Mouse (Mus musculus) spleen, adult 2 months (tissue): ENCODE measurements around the gene Maco1. TPM values are rescaled to one million over a fixed set of nuclear protein-coding genes. Genes with fewer than 3 reads are reported as not detected.

Experiments used
- DNase-seq, 2 experiments: peaks; one replicate each; pipeline versions ENCODE4 v3.0.0 to v3.0.0-alpha.2; 2012 to 2021; ENCODE audit warnings: low spot score in 2 of 2, low read depth in 1 of 2
- H3K27ac ChIP-seq: fragments of 200-500 bp; 2 replicates; pipeline ENCODE4 v1.5.1; 2012; ENCODE audit warnings: low read length, inconsistent platforms; ENCODE audit not compliant: insufficient read depth
- H3K27me3 ChIP-seq: fragments of 200-500 bp; 2 replicates; pipeline ENCODE4 v1.6.1; 2012; ENCODE audit warnings: mild to moderate bottlenecking, moderate library complexity, low read length, inconsistent platforms; ENCODE audit not compliant: control insufficient read depth, insufficient read depth
- H3K36me3 ChIP-seq: fragments of 200-500 bp; 2 replicates; pipeline ENCODE4 v1.6.1; 2012; ENCODE audit warnings: mild to moderate bottlenecking, low read length, inconsistent platforms; ENCODE audit not compliant: control insufficient read depth, insufficient read depth
- H3K4me1 ChIP-seq: fragments of 200-500 bp; 2 replicates; pipeline ENCODE4 v1.6.1; 2011; ENCODE audit warnings: inconsistent platforms; ENCODE audit not compliant: control insufficient read depth, insufficient read depth, insufficient read length
- H3K4me3 ChIP-seq: fragments of 200-500 bp; 2 replicates; pipeline ENCODE4 v1.5.1; 2011; ENCODE audit warnings: mild to moderate bottlenecking, inconsistent platforms; ENCODE audit not compliant: insufficient read depth, insufficient read length; ENCODE audit errors: extremely low read depth
- CTCF ChIP-seq: fragments of 200-500 bp; IDR thresholded peaks from 2 replicates; pipeline ENCODE4 v1.5.1; 2011; ENCODE audit warnings: mild to moderate bottlenecking, inconsistent platforms; ENCODE audit not compliant: insufficient read depth, insufficient read length, insufficient replicate concordance; ENCODE audit errors: extremely low read depth
- POLR2A ChIP-seq: fragments of 200-500 bp; IDR thresholded peaks from 2 replicates; pipeline ENCODE4 v1.6.1; 2011; ENCODE audit warnings: low read depth, low read length, inconsistent platforms
- WGBS: fragments of 180-500 bp; shearing (Covaris S2); methylation state at CpG from one replicate; pipeline ENCODE4 v1.1.7; 2018; 5-methylcytosine and 5-hydroxymethylcytosine counted together
- polyA plus RNA-seq: library from polyadenylated mRNA; depleted of rRNA; stranded (reverse); fragments of >200 nt; gene quantifications from 2 replicates; pipeline ENCODE4 v1.2.3, GENCODE M21; 2012

The Maco1 gene
- polyA plus RNA-seq, 1 experiment = 6.5 TPM

DNA sequence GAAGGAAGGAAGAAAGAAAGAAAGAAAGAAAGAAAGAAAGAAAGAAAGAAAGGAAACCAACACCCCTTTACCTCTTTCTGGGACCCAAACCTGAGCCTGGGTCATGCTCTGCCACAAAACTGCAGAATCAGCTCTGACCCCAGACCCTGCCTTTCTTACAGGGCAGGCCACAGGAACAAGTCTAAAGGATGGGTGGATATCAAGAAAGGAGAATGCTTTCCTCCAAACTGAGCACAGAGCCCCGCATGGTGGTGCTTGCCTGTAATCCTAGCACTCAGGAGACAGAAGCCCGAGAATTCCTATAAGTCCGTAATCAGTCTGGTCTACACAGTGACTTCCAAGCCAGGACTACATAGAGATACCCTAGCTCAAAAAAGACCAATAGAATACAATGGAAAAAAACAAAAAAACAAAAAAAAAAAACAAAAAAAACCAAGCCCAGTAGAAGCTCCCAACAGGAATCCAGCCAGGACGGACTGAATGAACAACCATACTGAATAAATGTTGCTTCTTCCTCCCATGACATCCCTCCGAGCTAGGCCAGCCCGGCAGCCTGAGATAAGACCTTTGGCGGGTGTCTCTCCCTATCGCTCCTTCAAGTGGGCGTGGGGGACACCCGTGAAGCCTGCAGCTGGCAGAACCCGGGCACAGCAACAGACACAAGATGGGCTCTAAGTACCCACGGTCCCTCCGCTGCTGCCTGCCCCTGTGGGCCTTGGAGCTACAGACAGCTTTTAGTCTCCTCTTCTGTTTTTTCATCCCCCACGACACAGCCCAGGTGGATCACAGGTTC, 11.0 kb upstream of the Maco1 start, which contains the start of gene Rhd:
Rhd (plus strand) TSS at position 600 of the 793 bp plus-strand sequence.
- no peak for TF ChIP-seq POLR2A
- DNase-seq = no peak
- Histone ChIP-seq H3K27me3 (peaks cover 1% of the 10 kb centered on the region; the same call in 1 of the 2 replicates), H3K4me3 (peak within 1 kb of the TSS; percentile 20), H3K4me1 (no peaks in the 10 kb centered on the region), H3K27ac (peak within 1 kb of the TSS; percentile 20; the same call in 1 of the 2 replicates), H3K36me3 (no peaks in the 10 kb centered on the region)
- 79% methylated on average over 14 of the region's 14 CpGs for WGBS

GRCm38 (mm10) chr4:134862996-134863395, 9.9 kb upstream of the Maco1 start:
- no peak for DNase-seq
- 80% methylated on average over 7 of the region's 7 CpGs for WGBS
- TF ChIP-seq POLR2A = no peak
- no peak for TF ChIP-seq CTCF
- no peaks in the 10 kb centered on the region for H3K4me1 ChIP-seq
- H3K4me3 ChIP-seq = no peak overlapping the region
- no peaks in the 10 kb centered on the region for H3K36me3 ChIP-seq
- H3K27me3 ChIP-seq = no peaks in the 10 kb centered on the region
- no peak overlapping the region for H3K27ac ChIP-seq

GRCm38 (mm10) chr4:134861884-134862283, 8.7 kb upstream of the Maco1 start:
- H3K36me3 ChIP-seq = no peaks in the 10 kb centered on the region
- no peak overlapping the region for H3K27ac ChIP-seq
- DNase-seq = no peak
- TF ChIP-seq POLR2A (no peak), CTCF (no peak)
- no peak overlapping the region for H3K4me3 ChIP-seq
- 90% methylated on average over 6 of the region's 6 CpGs for WGBS
- no peaks in the 10 kb centered on the region for H3K4me1 ChIP-seq
- no peaks in the 10 kb centered on the region for H3K27me3 ChIP-seq

DNA sequence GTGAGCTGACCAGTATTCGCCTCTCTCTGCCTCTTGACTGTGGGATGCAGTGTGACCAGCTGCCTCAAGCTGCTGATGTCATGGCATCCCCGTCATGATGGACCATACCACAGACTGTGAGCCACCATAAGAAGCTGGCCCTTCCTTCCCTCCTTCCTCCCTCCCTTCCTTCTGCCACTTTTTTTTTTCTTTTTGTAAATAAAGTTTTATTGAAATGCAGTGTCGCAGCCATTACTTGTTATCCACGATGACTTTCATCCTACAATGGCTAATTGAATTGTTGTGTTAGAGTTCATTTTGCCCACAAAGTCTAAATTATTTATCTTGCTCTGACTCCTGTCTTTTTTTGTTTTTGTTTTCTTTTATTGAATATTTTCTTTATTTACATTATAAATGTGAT, 5.3 kb upstream of the Maco1 start:
- TF ChIP-seq POLR2A (no peak), CTCF (no peak)
- Histone ChIP-seq H3K27me3 (no peaks in the 10 kb centered on the region), H3K4me1 (no peaks in the 10 kb centered on the region), H3K4me3 (no peak overlapping the region), H3K27ac (no peak overlapping the region), H3K36me3 (no peaks in the 10 kb centered on the region)
- no peak for DNase-seq
- WGBS = 91% methylated on average over 4 of the region's 4 CpGs

DNA sequence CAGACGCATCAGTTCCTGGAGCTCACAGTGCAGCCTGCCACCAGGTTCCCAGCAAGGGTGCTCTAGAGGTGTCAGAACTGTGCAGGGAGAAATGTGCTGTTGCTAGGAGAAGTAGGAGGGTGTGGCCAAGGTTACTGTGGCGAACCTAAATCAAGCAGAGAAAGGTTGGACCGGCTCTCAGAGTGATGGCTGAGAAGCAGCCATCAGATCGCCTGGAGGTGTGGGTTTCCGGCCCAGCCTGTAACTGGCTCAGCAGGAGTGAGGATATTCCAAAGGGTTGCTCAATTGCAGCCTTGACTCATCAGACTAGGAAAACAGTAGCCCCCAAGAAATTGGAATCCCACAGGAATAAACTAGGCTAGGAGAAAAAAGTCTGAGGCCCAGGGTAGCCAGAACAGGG, 3.4 kb upstream of the Maco1 start:
- Histone ChIP-seq H3K4me1 (peaks cover 8% of the 10 kb centered on the region; the same call in 1 of the 2 replicates), H3K27me3 (no peaks in the 10 kb centered on the region), H3K27ac (no peak overlapping the region), H3K4me3 (no peak overlapping the region), H3K36me3 (no peaks in the 10 kb centered on the region)
- no peak for TF ChIP-seq POLR2A
- TF ChIP-seq CTCF = no peak
- 71% methylated on average over 5 of the region's 5 CpGs for WGBS
- no peak for DNase-seq

GRCm38 (mm10) chr4:134856056-134856455, 2.9 kb upstream of the Maco1 start:
- DNase-seq = no peak
- Histone ChIP-seq H3K4me1 (peaks cover 8% of the 10 kb centered on the region; the same call in 1 of the 2 replicates), H3K4me3 (no peak overlapping the region), H3K36me3 (no peaks in the 10 kb centered on the region), H3K27ac (no peak overlapping the region), H3K27me3 (no peaks in the 10 kb centered on the region)
- 83% methylated on average over 5 of the region's 5 CpGs for WGBS
- TF ChIP-seq POLR2A = no peak
- TF ChIP-seq CTCF = no peak

DNA sequence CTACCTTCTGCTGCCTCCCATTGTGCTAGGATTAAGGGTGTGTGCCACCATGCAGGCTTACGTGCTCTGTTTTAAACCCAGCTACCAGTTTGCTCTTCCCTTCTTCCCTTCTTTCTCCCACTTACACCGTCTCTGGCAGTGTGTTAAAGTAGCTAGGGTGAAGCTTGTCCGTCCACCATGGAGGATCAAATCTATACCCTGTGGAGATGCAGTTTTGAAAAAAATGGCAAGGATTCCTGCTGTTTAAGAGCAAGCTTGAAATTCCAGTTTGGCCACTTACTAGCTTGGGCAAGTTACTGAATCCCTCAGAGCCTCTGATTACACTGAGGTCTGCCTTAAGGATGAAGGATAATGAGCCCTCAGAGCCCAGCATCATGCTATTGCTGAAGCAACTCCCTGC, 2.2 kb upstream of the Maco1 start:
- DNase-seq = no peak
- H3K4me1 ChIP-seq = peaks cover 8% of the 10 kb centered on the region; the same call in 1 of the 2 replicates
- no peaks in the 10 kb centered on the region for H3K36me3 ChIP-seq
- no peak overlapping the region for H3K4me3 ChIP-seq
- H3K27ac ChIP-seq = no peak overlapping the region
- WGBS = 83% methylated on average over 3 of the region's 3 CpGs
- no peaks in the 10 kb centered on the region for H3K27me3 ChIP-seq
- no peak for TF ChIP-seq POLR2A
